Mouse (Mus musculus) embryonic fibroblast, embryonic 13.5 days (primary cell): Measurements from ENCODE around the gene Raf1.

Source experiments
- CTCF ChIP-seq: IDR thresholded peaks from 2 replicates; pipeline ENCODE4 v1.5.1; 2011; ENCODE audit warnings: mild to moderate bottlenecking, control low read depth, low read length, moderate library complexity, borderline replicate concordance; ENCODE audit not compliant: insufficient read depth
- POLR2A ChIP-seq: IDR thresholded peaks from 2 replicates; pipeline ENCODE4 v1.6.1; 2011; ENCODE audit warnings: low read depth, mild to moderate bottlenecking, control low read depth, low read length, moderate library complexity

GRCm38 (mm10) chr6:115584176-115584575, 92.3 kb downstream of the Raf1 start:
- TF ChIP-seq CTCF (no peak), POLR2A (no peak)
